Mouse (Mus musculus) adrenal gland, postnatal 25 days (tissue): ENCODE data around the gene Stau1. TPM values are rescaled to one million over a fixed set of nuclear protein-coding genes. Genes with fewer than 3 reads are reported as not detected.
"Not testable (repeated sequence)": the region's sequence is repeated elsewhere in the genome, so short reads cannot be mapped to it uniquely, and the experiment has no call there.

Source experiments
- DNase-seq: peaks from one replicate; pipeline ENCODE4 v3.0.0; 2021; ENCODE audit warnings: mixed read lengths
- long read RNA-seq: library from polyadenylated mRNA; stranded (forward); transcript quantifications from one replicate; pipeline ENCODE4 v2.0.0, GENCODE M21; 2021
- total RNA-seq: library from RNA; stranded (reverse); gene quantifications from 2 replicates; pipeline ENCODE4 v1.2.3, GENCODE M21; 2021

Stau1 gene
- total RNA-seq: 88.6 and 93.2 TPM in 2 replicates
- long read RNA-seq, transcript Stau1-209 (4 exons, 774 nt): major isoform, 32 of 73 reads
- long read RNA-seq, transcript Stau1-202 (12 exons, 3,569 nt): minor isoform, 15 of 73 reads
- long read RNA-seq, transcript Stau1-204 (12 exons, 2,976 nt): minor isoform, 9 of 73 reads
- long read RNA-seq, partial matches to known transcripts: 6 of 73 reads
- long read RNA-seq, other reads (novel, unspliced or antisense): 11 of 73 reads

- DNase-seq: peak; percentile 96
These were observed at the start of gene Stau1 for GRCm38 (mm10) chr2:166995796-166996532. Gene Stau1 (minus strand): TSS chr2:166996299.

- DNase-seq: no peak
These were observed 47.5 kb upstream of the Stau1 start for GRCm38 (mm10) chr2:167043400-167044121.

GRCm38 (mm10) chr2:167039386-167039785, 43.3 kb upstream of the Stau1 start:
- no peak for DNase-seq

GRCm38 (mm10) chr2:167038716-167039115, 42.6 kb upstream of the Stau1 start:
- DNase-seq: no peak

GRCm38 (mm10) chr2:167038297-167038696, 42.2 kb upstream of the Stau1 start:
- DNase-seq: no peak

- no peak for DNase-seq
These were observed 41.6 kb upstream of the Stau1 start for GRCm38 (mm10) chr2:167037710-167038109.

GRCm38 (mm10) chr2:167030507-167030906, 34.4 kb upstream of the Stau1 start:
- DNase-seq: no peak

GRCm38 (mm10) chr2:167028553-167028952, 32.5 kb upstream of the Stau1 start:
- peak; percentile 55 for DNase-seq

GRCm38 (mm10) chr2:167019396-167019795, 23.3 kb upstream of the Stau1 start:
- DNase-seq: no peak

GRCm38 (mm10) chr2:167015382-167015718, 19.3 kb upstream of the Stau1 start:
- no peak for DNase-seq

- peak; percentile 93 for DNase-seq
These were observed 18.7 kb upstream of the Stau1 start, which contains the start of gene Ddx27 for GRCm38 (mm10) chr2:167014702-167015381. Gene Ddx27 (plus strand): TSS chr2:167015193.

- DNase-seq: no peak
These were observed 14.4 kb upstream of the Stau1 start for GRCm38 (mm10) chr2:167010546-167010945.

GRCm38 (mm10) chr2:167009483-167009882, 13.4 kb upstream of the Stau1 start:
- DNase-seq: no peak

GRCm38 (mm10) chr2:167007565-167007964, 11.5 kb upstream of the Stau1 start:
- DNase-seq: not testable (repeated sequence)

- no peak for DNase-seq
These were observed 10.9 kb upstream of the Stau1 start for GRCm38 (mm10) chr2:167007001-167007491.

- no peak for DNase-seq
These were observed 10.3 kb upstream of the Stau1 start for GRCm38 (mm10) chr2:167006355-167006754.

- DNase-seq: peak; percentile 38
These were observed 8.2 kb upstream of the Stau1 start for GRCm38 (mm10) chr2:167004099-167004854.

GRCm38 (mm10) chr2:167001486-167001885, 5.4 kb upstream of the Stau1 start:
- DNase-seq: no peak

GRCm38 (mm10) chr2:166996533-166996894, 415 bp upstream of the Stau1 start:
- no peak for DNase-seq

GRCm38 (mm10) chr2:166995021-166995795, 891 bp downstream of the Stau1 start:
- DNase-seq: peak; percentile 28

- DNase-seq: no peak
These were observed 4.2 kb downstream of the Stau1 start for GRCm38 (mm10) chr2:166991945-166992344.
